Mouse (Mus musculus) MEL (cell line): ENCODE measurements around the gene Olfr96. TPM values are rescaled to one million over a fixed set of nuclear protein-coding genes. Genes with fewer than 3 reads are reported as not detected.

ENCODE experiments used
- DNase-seq: peaks from one replicate; pipeline ENCODE4 v3.0.0; 2011; ENCODE audit warnings: low read depth, low spot score
- H3K27ac ChIP-seq: 2 replicates; pipeline ENCODE4 v1.5.1; 2012; ENCODE audit warnings: low read depth, mild to moderate bottlenecking, control low read depth, low read length, moderate library complexity; ENCODE audit not compliant: control insufficient read depth
- H3K27me3 ChIP-seq, 2 experiments: fragments of 150-350 bp in 1 of 2; sonication (generic) in 1 of 2; 2 replicates each; pipeline ENCODE4 v1.6.1; 2012; ENCODE audit warnings: low read length in 2 of 2, mild to moderate bottlenecking in 2 of 2, improper control_type of control experiment in 1 of 2, moderate library complexity in 1 of 2; ENCODE audit not compliant: insufficient read depth in 2 of 2, control insufficient read depth in 1 of 2
- H3K36me3 ChIP-seq, 2 experiments: 2 replicates each; pipeline ENCODE4 v1.6.1; 2012 to 2014; ENCODE audit warnings: low read length in 2 of 2, improper control_type of control experiment in 1 of 2, inconsistent platforms in 1 of 2, mild to moderate bottlenecking in 1 of 2; ENCODE audit not compliant: insufficient read depth in 2 of 2, control insufficient read depth in 1 of 2
- H3K4me1 ChIP-seq, 2 experiments: fragments of 150-350 bp in 1 of 2; sonication (generic) in 1 of 2; 2 replicates each; pipeline ENCODE4 v1.6.1; 2012; ENCODE audit warnings: low read length in 2 of 2, improper control_type of control experiment in 1 of 2, mild to moderate bottlenecking in 1 of 2; ENCODE audit not compliant: insufficient read depth in 2 of 2, control insufficient read depth in 1 of 2
- H3K4me3 ChIP-seq, 2 experiments: fragments of 150-350 bp in 1 of 2; sonication (generic) in 1 of 2; 2 replicates each; pipeline ENCODE4 v1.5.1; 2012; ENCODE audit warnings: low read depth in 2 of 2, low read length in 2 of 2, mild to moderate bottlenecking in 2 of 2, moderate library complexity in 2 of 2, control low read depth in 1 of 2, improper control_type of control experiment in 1 of 2; ENCODE audit not compliant: control insufficient read depth in 1 of 2, insufficient read depth in 1 of 2
- H3K79me2 ChIP-seq: 2 replicates; pipeline ENCODE4 v1.6.1; 2012; ENCODE audit warnings: mild to moderate bottlenecking, low read length, moderate library complexity; ENCODE audit not compliant: control insufficient read depth, poor library complexity, insufficient read depth
- H3K9ac ChIP-seq: 2 replicates; pipeline ENCODE4 v1.6.1; 2012; ENCODE audit warnings: low read depth, mild to moderate bottlenecking, control low read depth, low read length, moderate library complexity; ENCODE audit not compliant: control insufficient read depth, poor library complexity, severe bottlenecking
- H3K9me3 ChIP-seq: fragments of 150-350 bp; sonication (generic); replicated peaks from 2 replicates; pipeline ENCODE4 v1.6.1; 2012; ENCODE audit warnings: mild to moderate bottlenecking, low read length, improper control_type of control experiment, moderate library complexity; ENCODE audit not compliant: insufficient read depth
- CHD2 ChIP-seq: IDR thresholded peaks from 2 replicates; pipeline ENCODE4 v1.6.1; 2011; ENCODE audit warnings: low read length, improper control_type of control experiment
- CTCF ChIP-seq, 3 experiments: IDR thresholded peaks in 2 of 3; conservative IDR thresholded peaks in 1 of 3; 2 replicates each; pipeline ENCODE4 v1.5.1; 2011 to 2012; ENCODE audit warnings: low read length in 3 of 3, low read depth in 2 of 3, mild to moderate bottlenecking in 2 of 3, improper control_type of control experiment in 1 of 3, inconsistent platforms in 1 of 3, mixed read lengths in 1 of 3, moderate library complexity in 1 of 3; ENCODE audit not compliant: control insufficient read depth in 1 of 3, insufficient read depth in 1 of 3, poor library complexity in 1 of 3, severe bottlenecking in 1 of 3
- EP300 ChIP-seq, 2 experiments: IDR thresholded peaks; 2 replicates each; pipeline ENCODE4 v1.6.1; 2011; ENCODE audit warnings: improper control_type of control experiment in 2 of 2, low read length in 2 of 2, low read depth in 1 of 2, mild to moderate bottlenecking in 1 of 2
- ETS1 ChIP-seq: IDR thresholded peaks from 2 replicates; pipeline ENCODE4 v1.6.1; 2012; ENCODE audit warnings: low read depth, mild to moderate bottlenecking, inconsistent platforms, low read length, improper control_type of control experiment, moderate library complexity
- GABPA ChIP-seq: IDR thresholded peaks from 2 replicates; pipeline ENCODE4 v1.6.1; 2012; ENCODE audit warnings: low read depth, mild to moderate bottlenecking, inconsistent platforms, low read length, improper control_type of control experiment, moderate library complexity
- GATA1 ChIP-seq: IDR thresholded peaks from 2 replicates; pipeline ENCODE4 v1.6.1; 2011; ENCODE audit warnings: low read depth, low read length, improper control_type of control experiment
- JUND ChIP-seq: IDR thresholded peaks from 2 replicates; pipeline ENCODE4 v1.6.1; 2011; ENCODE audit warnings: low read depth, mild to moderate bottlenecking, improper control_type of control experiment, low read length
- KAT2A ChIP-seq: conservative IDR thresholded peaks from 2 replicates; pipeline ENCODE4 v1.6.1; 2012; ENCODE audit warnings: low read depth, low read length, improper control_type of control experiment, inconsistent platforms
- MAX ChIP-seq: IDR thresholded peaks from 2 replicates; pipeline ENCODE4 v1.6.1; 2011; ENCODE audit warnings: low read length, improper control_type of control experiment
- MAZ ChIP-seq: IDR thresholded peaks from 2 replicates; pipeline ENCODE4 v1.6.1; 2012; ENCODE audit warnings: low read depth, mild to moderate bottlenecking, inconsistent platforms, low read length, improper control_type of control experiment
- MEF2A ChIP-seq: IDR thresholded peaks from 2 replicates; pipeline ENCODE4 v1.6.1; 2014; ENCODE audit warnings: low read depth, mild to moderate bottlenecking, inconsistent platforms, low read length, improper control_type of control experiment; ENCODE audit not compliant: poor library complexity, insufficient replicate concordance, severe bottlenecking; ENCODE audit errors: extremely low read depth
- MXI1 ChIP-seq: IDR thresholded peaks from 2 replicates; pipeline ENCODE4 v1.6.1; 2011; ENCODE audit warnings: mild to moderate bottlenecking, low read depth, low read length, improper control_type of control experiment
- MYC ChIP-seq: IDR thresholded peaks from 2 replicates; pipeline ENCODE4 v1.6.1; 2011; ENCODE audit warnings: low read depth, mild to moderate bottlenecking, low read length, improper control_type of control experiment, moderate library complexity
- NELFE ChIP-seq: IDR thresholded peaks from 2 replicates; pipeline ENCODE4 v1.6.1; 2011; ENCODE audit warnings: low read depth, low read length, improper control_type of control experiment
- POLR2AphosphoS2 ChIP-seq: IDR thresholded peaks from 2 replicates; pipeline ENCODE4 v1.6.1; 2011; ENCODE audit warnings: low read length, improper control_type of control experiment
- RAD21 ChIP-seq: IDR thresholded peaks from 2 replicates; pipeline ENCODE4 v1.6.1; 2011; ENCODE audit warnings: mild to moderate bottlenecking, low read depth, low read length, improper control_type of control experiment
- SMC3 ChIP-seq: IDR thresholded peaks from 2 replicates; pipeline ENCODE4 v1.6.1; 2011; ENCODE audit warnings: low read depth, low read length, improper control_type of control experiment
- TAL1 ChIP-seq: IDR thresholded peaks from 2 replicates; pipeline ENCODE4 v1.6.1; 2012; ENCODE audit warnings: mild to moderate bottlenecking, inconsistent platforms, low read length, moderate library complexity, mixed read lengths
- TBP ChIP-seq: IDR thresholded peaks from 2 replicates; pipeline ENCODE4 v1.8.0; 2011; ENCODE audit warnings: low read depth, low read length, improper control_type of control experiment
- USF1 ChIP-seq: IDR thresholded peaks from 2 replicates; pipeline ENCODE4 v1.6.1; 2014; ENCODE audit warnings: low read depth, mild to moderate bottlenecking, inconsistent platforms, low read length, improper control_type of control experiment, moderate library complexity
- USF2 ChIP-seq, 2 experiments: IDR thresholded peaks; 2 replicates each; pipeline ENCODE4 v1.6.1; 2011 to 2012; ENCODE audit warnings: improper control_type of control experiment in 2 of 2, low read length in 2 of 2, borderline replicate concordance in 1 of 2, inconsistent platforms in 1 of 2, low read depth in 1 of 2, mild to moderate bottlenecking in 1 of 2; ENCODE audit not compliant: insufficient read depth in 1 of 2
- polyA plus RNA-seq, 2 experiments: library from polyadenylated mRNA; stranded (reverse) in 1 of 2; unstranded in 1 of 2; fragments of >175 nt in 1 of 2; fragments of >200 nt in 1 of 2; gene quantifications; 2 replicates each; pipeline versions ENCODE4 v1.2.1 to v1.2.4; 2012; ENCODE audit warnings: low replicate concordance in 2 of 2, low read depth in 1 of 2; ENCODE audit not compliant: insufficient read length in 2 of 2, insufficient read depth in 1 of 2, missing spikeins in 1 of 2
- total RNA-seq: library from RNA; depleted of rRNA; stranded (reverse); fragments of 300-350 nt; gene quantifications from 2 replicates; pipeline ENCODE4 v1.2.3, GENCODE M21; 2012

The Olfr96 gene
- total and polyA plus RNA-seq, 3 experiments, result not detected

GRCm38 (mm10) chr17:37242198-37242597, 22.3 kb downstream of the Olfr96 start:
- no peaks in the 10 kb centered on the region for H3K79me2 ChIP-seq
- H3K9ac ChIP-seq, result no peak overlapping the region
- no peak for TF ChIP-seq MYC
- no peak for TF ChIP-seq RAD21
- no peak for TF ChIP-seq MEF2A
- TF ChIP-seq POLR2AphosphoS2, result no peak
- no peak for TF ChIP-seq TBP
- TF ChIP-seq CHD2, result no peak
- TF ChIP-seq TAL1, result no peak
- no peak for TF ChIP-seq CTCF (IDR thresholded peaks at IDR 0.05 in 2 of 3, conservative IDR thresholded peaks at IDR 0.05 in 1 of 3; ENCODE audit: control insufficient read depth in 1 of 3, insufficient read depth in 1 of 3, low read depth in 2 of 3, low read length in 3 of 3, poor library complexity in 1 of 3, severe bottlenecking in 1 of 3)
- no peak for TF ChIP-seq MAX
- TF ChIP-seq MXI1, result no peak
- no peak for TF ChIP-seq JUND
- TF ChIP-seq MAZ, result no peak
- no peak for TF ChIP-seq SMC3
- TF ChIP-seq KAT2A, result no peak
- no peak for TF ChIP-seq NELFE
- TF ChIP-seq USF1, result no peak
- no peak for TF ChIP-seq EP300 (IDR thresholded peaks at IDR 0.05; ENCODE audit: low read depth in 1 of 2, low read length in 2 of 2)
- TF ChIP-seq USF2 (IDR thresholded peaks at IDR 0.05; ENCODE audit: borderline replicate concordance in 1 of 2, insufficient read depth in 1 of 2, low read depth in 1 of 2, low read length in 2 of 2), result no peak
- H3K4me3 ChIP-seq, result no peak overlapping the region
- no peak overlapping the region for H3K27ac ChIP-seq
- no peaks in the 10 kb centered on the region for H3K27me3 ChIP-seq
- no peaks in the 10 kb centered on the region for H3K9me3 ChIP-seq
- H3K4me1 ChIP-seq, result peaks cover 0 to 3% of the 10 kb centered on the region in 2 experiments; a peak in 1 of 4 replicates
- H3K36me3 ChIP-seq, result no peaks in the 10 kb centered on the region
- no peak for DNase-seq

- H3K27me3 ChIP-seq, result no peaks in the 10 kb centered on the region; a peak in 1 of 4 replicates
- peak; percentile 77 for DNase-seq
- no peak overlapping the region for H3K27ac ChIP-seq
- no peaks in the 10 kb centered on the region for H3K79me2 ChIP-seq
- H3K9me3 ChIP-seq, result no peaks in the 10 kb centered on the region
- TF ChIP-seq GATA1 (peak; percentile 28; the same call in 1 of the 2 replicates), GABPA (no peak), CHD2 (peak; percentile 88), MEF2A (no peak), RAD21 (peak; percentile 17; the same call in 1 of the 2 replicates), ETS1 (0 out of 2 replicates have a peak, but pooled peaks have one; percentile 32), MXI1 (no peak), SMC3 (no peak), CTCF (IDR thresholded peaks at IDR 0.05 in 2 of 3, conservative IDR thresholded peaks at IDR 0.05 in 1 of 3; ENCODE audit: control insufficient read depth in 1 of 3, insufficient read depth in 1 of 3, low read depth in 2 of 3, low read length in 3 of 3, poor library complexity in 1 of 3, severe bottlenecking in 1 of 3) (peak in 2 of 3 experiments; percentile 33 to 37; a peak in 3 of 6 replicates)
- H3K4me1 ChIP-seq, result peaks cover 0 to 3% of the 10 kb centered on the region in 2 experiments; a peak in 1 of 4 replicates
- H3K9ac ChIP-seq, result peak overlapping the region; percentile 27; the same call in 1 of the 2 replicates
- H3K4me3 ChIP-seq, result peak overlapping the region; percentile 37 to 47
- H3K36me3 ChIP-seq, result no peaks in the 10 kb centered on the region
Measured at GRCm38 (mm10) chr17:37246715-37247114, 26.8 kb downstream of the Olfr96 start.
